Mouse (Mus musculus) adrenal gland, postnatal 10 days (tissue): ENCODE measurements around the gene Ppp1r32. TPM values are rescaled to one million over a fixed set of nuclear protein-coding genes. Genes with fewer than 3 reads are reported as not detected.

Experiments
- DNase-seq: peaks from one replicate; pipeline ENCODE4 v3.0.0; 2021; ENCODE audit warnings: mixed read lengths
- total RNA-seq, 2 experiments: library from RNA; stranded (reverse); gene quantifications; 2 replicates each; pipeline ENCODE4 v1.2.3; 2021

Gene Ppp1r32
- total RNA-seq, 2 experiments from 2014 or later, result 0.63 to 0.94 TPM

GRCm38 (mm10) chr19:10458096-10458495, 24.6 kb downstream of the Ppp1r32 start:
- DNase-seq, result peak; percentile 69

- DNase-seq, result peak; percentile 80
These were observed 25.3 kb downstream of the Ppp1r32 start for GRCm38 (mm10) chr19:10457484-10457800.

GRCm38 (mm10) chr19:10456752-10457483, 25.8 kb downstream of the Ppp1r32 start, which contains the start of gene Lrrc10b:
TSS of gene Lrrc10b (minus strand) at chr19:10457473.
- peak; percentile 76 for DNase-seq

DNA sequence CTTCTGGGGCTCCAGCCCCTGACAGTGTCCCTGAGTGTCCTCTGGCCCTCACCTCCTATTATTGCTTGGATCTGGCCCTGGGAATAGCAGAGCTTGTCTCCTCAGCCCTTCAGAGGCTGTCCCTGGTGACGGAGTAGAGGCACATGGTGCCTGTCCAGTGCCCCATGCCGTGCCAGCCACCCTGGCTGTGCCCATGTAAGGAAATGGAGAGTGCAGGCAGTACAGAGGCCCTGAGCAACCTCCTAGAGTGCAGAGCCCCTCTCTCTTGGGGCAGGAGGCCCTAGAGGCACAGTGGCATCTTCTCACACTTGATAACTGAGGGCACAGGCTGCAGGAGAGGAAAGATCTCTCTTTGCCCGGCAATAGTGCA, 27.3 kb downstream of the Ppp1r32 start:
- no peak for DNase-seq

- DNase-seq, result no peak
These were observed 27.9 kb downstream of the Ppp1r32 start for GRCm38 (mm10) chr19:10454718-10455436.

DNA sequence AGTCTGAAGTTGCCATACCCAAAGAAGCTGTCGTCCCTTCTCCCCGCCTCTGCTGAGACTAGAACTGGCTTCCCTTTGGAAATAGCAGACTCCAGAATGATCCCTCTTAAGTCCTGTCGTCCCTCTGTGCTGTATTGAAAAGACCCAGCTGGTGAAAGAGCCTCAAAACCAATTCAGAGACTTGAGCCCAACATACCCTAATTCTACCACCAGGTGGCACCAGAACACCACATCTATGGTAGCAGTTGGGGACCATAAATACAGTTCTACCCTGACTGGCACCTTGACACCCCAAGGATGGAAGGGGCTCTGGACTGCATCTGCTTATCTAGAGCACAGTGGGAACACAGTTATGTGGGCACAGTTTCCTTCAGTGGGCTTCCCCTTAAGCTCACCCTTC, 33.0 kb downstream of the Ppp1r32 start:
- peak; percentile 80 for DNase-seq

DNA sequence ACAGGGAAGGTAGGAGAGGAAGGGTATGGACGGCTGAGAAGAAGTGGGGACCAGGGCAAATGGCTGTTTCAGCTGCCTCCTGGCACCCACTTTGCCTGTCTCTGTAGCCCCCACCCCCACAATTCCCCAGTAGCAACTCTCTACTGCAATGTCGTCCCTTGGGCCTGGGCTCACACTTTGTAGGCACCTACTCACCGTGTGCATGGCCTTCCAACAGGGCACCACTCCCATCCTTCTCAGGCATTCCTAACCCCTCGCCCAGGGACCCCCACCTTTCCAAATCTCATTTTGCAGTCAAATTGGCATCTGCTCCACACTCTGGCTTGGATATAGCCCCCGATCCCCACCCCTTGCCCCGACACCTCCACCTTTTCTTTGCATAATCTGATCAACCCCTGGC, 33.5 kb downstream of the Ppp1r32 start:
- DNase-seq, result no peak

GRCm38 (mm10) chr19:10448275-10448674, 34.5 kb downstream of the Ppp1r32 start:
- DNase-seq, result no peak

DNA sequence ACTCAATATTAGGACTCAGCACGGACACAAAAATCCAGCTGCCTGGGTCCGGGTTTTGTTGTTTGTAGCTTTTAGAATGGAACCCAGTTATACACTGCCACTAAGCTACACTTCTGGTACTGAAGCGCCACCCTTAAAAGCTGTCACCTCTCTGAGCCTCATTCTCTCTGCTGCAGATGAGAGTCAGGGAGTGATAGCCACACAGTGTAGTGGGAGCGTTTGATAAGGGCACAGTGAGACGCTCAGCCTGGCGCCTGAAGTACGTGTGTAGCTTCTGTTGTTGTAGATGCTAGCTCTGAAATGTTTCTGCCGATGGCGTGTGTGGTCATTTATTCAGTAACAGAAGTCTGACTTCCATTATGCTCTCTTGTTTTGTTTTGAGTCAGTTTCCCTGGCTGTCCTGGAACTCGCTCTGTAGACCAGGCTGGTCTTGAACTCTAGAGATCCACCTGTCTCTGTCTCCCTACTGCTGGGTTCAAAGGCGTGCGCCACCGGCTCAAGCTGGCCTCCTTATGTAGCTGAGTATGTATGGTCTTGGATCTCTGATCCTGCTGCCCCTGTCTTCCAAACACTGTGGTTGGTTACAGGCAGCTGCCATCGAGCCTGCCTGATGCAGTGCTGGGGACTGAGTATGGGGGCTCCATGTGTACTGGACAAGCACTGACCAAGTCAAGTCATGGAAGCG, 37.9 kb downstream of the Ppp1r32 start:
- no peak for DNase-seq

DNA sequence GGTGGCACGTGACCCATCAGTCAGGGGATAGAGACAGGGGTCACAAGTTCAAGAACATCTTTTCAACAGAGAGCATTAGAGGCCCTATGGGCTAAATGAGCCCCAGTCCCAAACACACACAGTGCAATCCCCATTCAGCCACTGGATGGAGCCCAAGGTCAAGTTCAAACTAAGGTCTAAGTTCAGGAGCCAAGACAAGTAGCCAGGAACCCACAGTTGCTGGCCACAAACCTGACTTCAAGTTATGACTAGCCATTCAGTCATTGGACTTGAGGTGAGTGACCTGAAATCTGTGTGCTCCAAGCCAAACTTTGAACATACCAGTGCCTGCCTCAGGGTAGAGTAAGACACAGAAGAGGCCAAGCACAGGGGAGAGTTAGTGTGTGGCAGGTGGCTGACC, 45.2 kb downstream of the Ppp1r32 start:
- DNase-seq, result no peak

DNA sequence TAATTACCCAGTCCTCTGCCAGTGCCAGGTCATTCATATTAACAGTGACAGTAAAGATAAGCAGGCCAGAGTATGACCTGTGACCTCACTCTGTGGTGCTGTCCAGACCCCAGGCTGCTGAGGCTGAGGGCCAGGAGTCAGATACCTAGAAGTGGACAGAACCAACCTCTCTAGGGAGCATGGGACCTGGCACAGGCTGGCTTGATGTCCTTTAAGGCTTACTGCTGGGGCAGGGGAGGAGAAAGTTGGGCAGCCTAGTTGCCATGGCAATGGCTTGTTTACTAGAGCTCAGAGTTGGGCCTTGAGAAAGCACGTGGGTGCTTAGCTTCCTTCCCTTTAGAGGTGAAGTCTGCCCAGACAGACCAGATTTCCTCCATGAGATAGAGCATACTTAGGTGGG, 46.0 kb downstream of the Ppp1r32 start:
- DNase-seq, result peak; percentile 45

- DNase-seq, result peak; percentile 77
These were observed 46.8 kb downstream of the Ppp1r32 start for GRCm38 (mm10) chr19:10435908-10436307.

DNA sequence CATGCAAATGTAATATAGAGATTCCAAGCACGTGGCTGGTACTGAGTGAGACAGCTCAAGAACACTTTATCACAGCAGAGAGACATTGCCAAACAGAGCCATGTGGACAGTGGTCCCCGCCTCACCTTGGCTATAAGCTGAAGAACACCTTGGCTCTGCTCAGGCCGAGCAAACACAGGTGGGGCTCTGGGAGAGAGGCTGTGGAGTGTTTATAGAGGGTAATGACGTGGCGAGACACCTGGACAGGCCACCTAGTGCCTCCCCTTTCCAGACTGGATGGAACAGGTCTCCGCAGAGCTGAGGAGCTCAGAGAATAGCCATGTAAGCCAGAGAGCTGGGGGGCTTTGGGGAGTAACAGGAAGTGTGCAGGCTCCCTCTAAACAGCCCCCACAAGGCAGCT, 47.8 kb downstream of the Ppp1r32 start:
- no peak for DNase-seq

DNA sequence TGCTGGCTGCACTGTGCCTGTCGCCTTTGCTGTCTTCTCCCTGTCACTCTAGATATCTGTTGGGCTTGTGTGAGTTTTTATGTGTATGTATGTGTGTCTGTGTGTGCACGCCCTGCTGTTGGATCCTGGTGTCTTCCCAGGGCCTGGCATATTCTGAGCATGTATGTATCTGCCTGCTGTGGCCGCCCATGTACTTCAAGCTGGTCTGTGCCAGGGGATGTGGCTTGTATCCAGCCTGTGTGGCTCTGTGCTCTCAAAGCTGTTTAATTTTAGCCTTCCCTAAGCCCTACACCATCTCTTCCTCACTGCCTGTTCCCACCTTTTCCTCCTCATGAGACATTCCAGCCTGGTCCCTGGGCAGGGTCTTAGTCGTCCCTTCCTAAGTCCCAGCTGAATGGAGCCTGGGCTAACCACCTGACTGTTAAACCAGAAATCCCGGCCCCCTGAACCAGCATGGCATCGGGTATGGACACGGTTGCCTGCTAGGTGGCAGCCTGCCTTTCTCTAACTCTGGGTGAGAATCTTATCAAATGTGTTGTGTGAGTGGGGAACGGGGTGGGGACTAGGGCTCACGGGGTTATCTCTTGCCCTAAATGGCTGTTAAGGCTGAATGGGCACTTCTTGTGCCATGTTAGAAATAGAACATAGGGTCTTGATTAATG, 48.7 kb downstream of the Ppp1r32 start:
- no peak for DNase-seq

DNA sequence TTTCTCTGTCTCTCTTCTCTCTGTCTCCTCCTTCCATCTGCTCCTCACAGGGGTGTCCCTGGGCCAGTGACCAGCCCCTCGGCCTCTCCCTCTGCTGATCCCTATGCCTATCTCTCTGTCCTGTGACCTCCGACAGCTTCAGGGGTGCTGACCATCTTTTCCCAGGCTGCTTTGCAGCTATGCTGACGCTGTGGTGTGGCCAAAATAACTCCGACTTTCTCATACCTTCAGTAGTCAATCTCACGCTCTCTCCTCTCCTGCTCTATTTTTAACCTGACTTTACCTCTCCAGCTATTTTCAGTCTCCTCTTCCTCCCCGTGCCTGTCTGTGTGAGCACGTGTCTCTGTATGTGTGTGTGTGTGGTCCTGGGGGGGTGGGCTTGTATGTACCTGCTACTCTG, 49.5 kb downstream of the Ppp1r32 start:
- DNase-seq, result no peak

DNA sequence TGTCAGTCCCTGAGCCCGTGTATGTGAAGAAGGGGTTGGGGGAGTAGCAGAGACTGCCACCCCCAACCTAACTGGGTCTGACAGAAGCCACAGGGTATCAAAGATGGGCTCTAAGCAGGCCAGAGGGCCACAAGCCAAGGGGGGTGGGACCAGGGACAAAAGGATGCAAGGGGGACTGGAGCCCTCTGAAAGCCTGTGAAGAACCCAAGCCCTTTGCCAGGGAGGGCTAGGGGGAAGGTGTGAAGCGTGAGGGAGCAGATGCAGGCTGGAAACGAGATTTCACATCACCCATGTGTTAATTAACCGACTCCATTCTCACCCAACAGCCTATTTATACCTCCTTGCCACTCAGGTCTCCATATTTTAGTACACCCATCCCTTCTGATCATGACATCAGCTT, 50.9 kb downstream of the Ppp1r32 start:
- DNase-seq, result no peak

DNA sequence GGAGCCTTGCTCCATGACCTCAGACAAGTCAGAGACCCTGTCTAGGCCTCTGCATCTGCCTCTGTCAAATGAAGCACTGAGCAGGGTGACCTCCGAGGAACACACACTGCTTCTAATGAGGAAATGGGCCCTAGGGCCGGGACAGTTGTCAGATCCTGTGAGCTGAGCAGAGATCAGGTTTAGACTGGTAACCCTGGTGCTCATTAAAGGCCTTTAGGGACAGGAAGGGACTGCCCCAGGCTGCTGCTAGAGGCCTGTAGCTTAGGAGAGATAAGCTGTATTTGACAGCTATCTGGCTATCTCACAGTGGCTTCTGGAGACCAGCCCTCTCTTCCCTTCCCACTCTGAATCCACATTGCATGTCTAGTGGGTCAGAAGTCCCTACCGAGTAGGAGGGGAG, 51.3 kb downstream of the Ppp1r32 start:
- no peak for DNase-seq

DNA sequence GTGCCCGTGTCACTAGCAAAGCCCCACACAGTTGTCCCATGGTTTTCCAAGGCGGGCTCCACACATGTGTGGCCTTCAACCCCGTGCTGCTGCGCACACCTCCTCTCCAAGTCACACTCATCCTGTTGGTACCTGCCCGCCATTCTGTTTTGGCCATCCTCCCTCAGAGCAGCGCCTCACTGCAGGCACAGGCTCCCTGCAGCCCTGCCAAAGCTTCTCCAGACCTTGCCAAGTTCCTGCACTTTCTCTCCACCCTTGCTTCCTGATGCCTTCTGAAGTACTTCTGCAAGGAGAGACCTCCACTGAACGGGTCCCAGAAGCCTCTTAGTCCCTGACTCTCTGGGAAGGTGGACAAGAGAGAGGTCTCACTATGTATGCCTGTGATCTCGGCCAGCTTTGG, 53.4 kb downstream of the Ppp1r32 start:
- no peak for DNase-seq

DNA sequence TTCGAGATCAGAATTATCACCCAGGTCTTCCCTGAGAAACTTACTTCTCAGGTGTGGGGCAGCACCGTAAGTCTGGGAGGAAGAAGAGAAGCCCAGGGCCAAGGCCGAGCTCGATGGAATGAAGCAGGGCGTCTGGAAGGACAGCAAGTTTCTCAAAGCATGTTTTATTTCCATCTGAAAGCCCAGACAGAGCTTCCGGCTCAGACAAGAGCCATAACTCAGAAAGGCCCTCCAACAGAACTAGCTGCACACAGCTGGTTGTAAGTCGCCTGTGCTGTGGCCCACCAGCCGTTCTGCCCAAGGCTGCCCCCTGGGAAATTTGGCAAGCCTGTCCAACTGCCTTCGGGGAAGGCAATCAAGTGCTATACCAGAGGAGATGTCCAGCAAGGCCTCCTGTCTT, 55.3 kb downstream of the Ppp1r32 start:
- no peak for DNase-seq

- no peak for DNase-seq
These were observed 55.9 kb downstream of the Ppp1r32 start for GRCm38 (mm10) chr19:10426793-10427192.

DNA sequence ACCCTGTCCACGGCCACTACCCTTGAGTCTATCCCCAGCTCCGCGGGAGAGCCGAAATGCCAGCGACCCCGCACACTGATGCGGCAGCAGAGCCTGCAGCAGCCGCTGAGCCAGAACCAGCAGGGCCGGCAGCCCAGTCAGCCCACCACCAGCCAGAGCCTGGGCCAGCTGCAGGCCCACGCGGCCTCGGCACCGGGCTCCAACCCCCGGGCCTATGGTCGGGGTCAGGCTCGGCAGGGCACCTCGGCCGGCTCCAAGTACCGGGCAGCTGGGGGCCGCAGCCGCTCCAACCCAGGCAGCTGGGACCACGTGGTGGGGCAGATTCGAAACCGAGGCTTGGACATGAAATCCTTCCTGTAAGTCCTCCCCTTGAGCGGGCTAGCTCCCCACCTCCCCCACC, 56.4 kb downstream of the Ppp1r32 start:
- no peak for DNase-seq

DNA sequence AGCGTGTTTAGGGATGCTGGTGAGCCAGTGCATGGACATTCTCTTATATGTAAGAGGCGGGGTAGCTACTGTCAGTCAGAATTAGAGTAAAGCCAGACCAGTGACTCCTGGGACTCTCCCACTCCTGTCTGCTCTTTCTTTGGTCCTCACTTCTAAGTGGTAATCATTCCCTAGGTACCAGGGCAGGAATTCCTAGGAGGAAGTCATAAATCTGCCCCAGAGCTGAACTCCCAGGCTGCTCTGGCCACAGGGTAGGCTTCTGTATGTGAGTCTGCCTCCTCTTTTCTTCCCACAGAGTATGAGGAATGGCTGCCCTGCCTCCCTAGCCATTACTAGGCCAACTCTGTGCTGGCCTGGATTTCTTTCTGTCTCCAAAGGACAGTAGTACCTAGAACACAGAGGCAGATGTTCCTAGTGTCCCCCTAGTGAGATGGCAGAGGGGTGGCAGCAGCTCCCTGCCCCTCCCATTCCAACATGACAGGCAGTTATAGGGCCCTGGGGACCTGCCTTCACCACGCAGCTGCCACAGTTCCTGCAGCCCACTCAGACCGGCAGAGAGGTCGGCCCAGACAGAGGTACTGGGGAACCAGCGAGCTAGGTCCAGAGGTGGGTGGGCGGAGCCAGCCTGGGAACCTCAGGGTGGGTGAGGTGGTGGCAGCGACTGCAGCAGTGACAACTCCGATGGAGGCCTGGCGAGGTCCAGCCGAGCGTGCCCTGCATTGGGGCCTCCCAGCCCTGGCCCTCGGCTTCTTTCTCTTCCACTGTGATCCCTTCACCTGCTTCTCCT, 57.1 kb downstream of the Ppp1r32 start:
- DNase-seq, result no peak
